Mouse (Mus musculus) c-Kit-positive CD71-positive TER-119-negative erythroid progenitor cells, embryonic 14.5 days (primary cell): ENCODE data around the gene Snrnp48.

ENCODE experiments used
- DNase-seq: peaks from one replicate; pipeline ENCODE4 v3.0.0-alpha.2; 2013; ENCODE audit warnings: low read depth

The Snrnp48 gene

GRCm38 (mm10) chr13:38204702-38205482, at the start of gene Snrnp48:
TSS of gene Snrnp48 (plus strand) at chr13:38204938.
- peak; percentile 87 for DNase-seq

GRCm38 (mm10) chr13:38155523-38155922, 49.2 kb upstream of the Snrnp48 start:
- DNase-seq: no peak

- DNase-seq: no peak
Measured at GRCm38 (mm10) chr13:38157635-38158034, 47.1 kb upstream of the Snrnp48 start.

- DNase-seq: no peak
Measured at GRCm38 (mm10) chr13:38162002-38162401, 42.7 kb upstream of the Snrnp48 start.

- no peak for DNase-seq
Measured at GRCm38 (mm10) chr13:38162668-38163067, 42.1 kb upstream of the Snrnp48 start.

- DNase-seq: no peak
Measured at GRCm38 (mm10) chr13:38164932-38165331, 39.8 kb upstream of the Snrnp48 start.

- no peak for DNase-seq
Measured at GRCm38 (mm10) chr13:38167056-38167455, 37.7 kb upstream of the Snrnp48 start.

- no peak for DNase-seq
Measured at GRCm38 (mm10) chr13:38170707-38171144, 34.0 kb upstream of the Snrnp48 start.

GRCm38 (mm10) chr13:38193406-38193805, 11.3 kb upstream of the Snrnp48 start:
- DNase-seq: no peak

- DNase-seq: no peak
Measured at GRCm38 (mm10) chr13:38201413-38201812, 3.3 kb upstream of the Snrnp48 start.

- no peak for DNase-seq
Measured at GRCm38 (mm10) chr13:38204171-38204570, 567 bp upstream of the Snrnp48 start.

GRCm38 (mm10) chr13:38211122-38211521, 6.4 kb downstream of the Snrnp48 start:
- DNase-seq: no peak

GRCm38 (mm10) chr13:38218686-38219085, 13.9 kb downstream of the Snrnp48 start:
- no peak for DNase-seq

- DNase-seq: no peak
Measured at GRCm38 (mm10) chr13:38220331-38220730, 15.6 kb downstream of the Snrnp48 start.

- no peak for DNase-seq
Measured at GRCm38 (mm10) chr13:38230177-38230821, 25.6 kb downstream of the Snrnp48 start.

- no peak for DNase-seq
Measured at GRCm38 (mm10) chr13:38232411-38232810, 27.7 kb downstream of the Snrnp48 start.

GRCm38 (mm10) chr13:38232856-38233625, 28.3 kb downstream of the Snrnp48 start:
- DNase-seq: no peak

GRCm38 (mm10) chr13:38234651-38235050, 29.9 kb downstream of the Snrnp48 start:
- DNase-seq: no peak

- DNase-seq: peak; percentile 25
Measured at GRCm38 (mm10) chr13:38235370-38235769, 30.6 kb downstream of the Snrnp48 start.

- DNase-seq: no peak
Measured at GRCm38 (mm10) chr13:38248151-38248550, 43.4 kb downstream of the Snrnp48 start.

- DNase-seq: no peak
Measured at GRCm38 (mm10) chr13:38251226-38251625, 46.5 kb downstream of the Snrnp48 start.

- no peak for DNase-seq
Measured at GRCm38 (mm10) chr13:38253696-38254095, 49.0 kb downstream of the Snrnp48 start.

- no peak for DNase-seq
Measured at GRCm38 (mm10) chr13:38258901-38259300, 54.2 kb downstream of the Snrnp48 start.
